9 mouse cellular contexts compared by ENCODE assay signal in the genomic region with DNA sequence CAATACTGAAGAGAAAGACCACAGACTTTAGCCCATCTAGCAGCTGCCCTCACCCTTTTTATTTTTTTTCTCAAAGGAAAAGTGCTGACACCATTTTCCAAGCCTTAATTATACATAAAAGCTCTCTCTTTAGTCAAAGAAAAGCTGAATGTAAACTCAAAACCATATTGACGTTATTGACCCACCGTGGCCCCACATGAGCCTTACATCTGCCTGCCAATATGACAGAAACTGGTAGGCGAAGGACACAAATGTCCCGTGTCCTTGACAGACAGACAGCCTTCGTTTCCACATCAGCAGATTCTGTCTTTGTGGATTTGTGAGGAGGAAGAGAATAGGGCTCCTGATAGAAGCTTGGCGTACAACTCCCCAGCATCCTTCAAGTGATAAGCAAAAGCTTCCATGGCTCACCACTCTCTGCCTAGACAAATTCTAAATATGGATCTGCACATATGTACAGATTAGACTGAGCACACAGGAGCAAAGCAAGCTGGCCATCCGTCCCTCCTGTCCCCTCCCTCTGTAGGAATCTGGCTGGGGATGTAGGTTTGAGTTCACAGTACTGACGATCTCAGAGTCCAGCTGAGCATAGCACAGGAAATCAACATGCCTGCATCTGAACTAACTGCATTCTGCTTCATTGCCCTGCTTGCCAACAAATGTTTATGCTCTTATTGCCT.
DNase-seq lines count a peak whose midpoint lies in the region; ATAC-seq lines count a peak whose summit lies in the region.
"Had no signal": no experiment of that assay in that cellular context is flagged by ENCODE, and none has a peak within 500 bp of the region (broad histone marks: within the 10 kb centered on the region; RNA-seq: fewer than 3 reads in every experiment).

No protein-coding gene starts in this region.

- no peaks in the 10 kb centered on the region for H3K36me3 ChIP-seq in embryonic facial prominence, embryonic 10.5 days (replicated peaks)
- H3K36me3 ChIP-seq in heart, embryonic 12.5 days, result no peaks in the 10 kb centered on the region
- no peaks in the 10 kb centered on the region for H3K36me3 ChIP-seq in midbrain, embryonic 11.5 days (ENCODE audit: control insufficient read depth, insufficient read depth, low read length)
- H3K36me3 ChIP-seq: limb, embryonic 15.5 days had no signal

- no peak overlapping the region for H3K9ac ChIP-seq in heart, embryonic 12.5 days
- H3K9ac ChIP-seq in midbrain, embryonic 11.5 days (ENCODE audit: low read length), result no peak overlapping the region; the same call in 1 of the 2 replicates
- H3K9ac ChIP-seq: limb, embryonic 15.5 days had no signal

- H3K4me1 ChIP-seq in embryonic facial prominence, embryonic 10.5 days, result peaks cover 38% of the 10 kb centered on the region
- peaks cover 32% of the 10 kb centered on the region for H3K4me1 ChIP-seq in heart, embryonic 12.5 days (replicated peaks)
- H3K4me1 ChIP-seq in midbrain, embryonic 11.5 days (ENCODE audit: control insufficient read depth, insufficient read depth, low read length), result peaks cover 39% of the 10 kb centered on the region

- intact Hi-C loops in heart, postnatal 36 days (cut with DNase I), result loop anchor here (2.0 to 10.0 kb wide), 3 partner anchors 281 to 725 kb away; no protein-coding TSS in a partner anchor

- 69% methylated on average over 8 of the region's 8 CpGs for WGBS in embryonic facial prominence, embryonic 10.5 days
- WGBS in heart, embryonic 12.5 days, result 46% methylated on average over 8 of the region's 8 CpGs
- 57% methylated on average over 8 of the region's 8 CpGs for WGBS in midbrain, embryonic 11.5 days

- H3K4me3 ChIP-seq in embryonic facial prominence, embryonic 10.5 days, result no peak overlapping the region
- H3K4me3 ChIP-seq in heart, embryonic 12.5 days, result no peak overlapping the region
- H3K4me3 ChIP-seq in midbrain, embryonic 11.5 days (ENCODE audit: low read depth, low read length), result no peak overlapping the region
- H3K4me3 ChIP-seq: limb, embryonic 15.5 days had no signal

- ATAC-seq in heart, embryonic 12.5 days (ENCODE audit: insufficient number of reproducible peaks, low FRiP score), result no peak
- no peak for ATAC-seq in midbrain, embryonic 11.5 days (ENCODE audit: low FRiP score)
- no peak for ATAC-seq in inflammation-experienced regulatory T-cells, adult 6 months

- H3K27me3 ChIP-seq in embryonic facial prominence, embryonic 10.5 days (replicated peaks; ENCODE audit: low read depth, poor library complexity, severe bottlenecking), result peaks cover 14% of the 10 kb centered on the region
- H3K27me3 ChIP-seq in heart, embryonic 12.5 days (replicated peaks), result no peaks in the 10 kb centered on the region
- no peaks in the 10 kb centered on the region for H3K27me3 ChIP-seq in midbrain, embryonic 11.5 days (ENCODE audit: control insufficient read depth, insufficient read depth, low read length)
- H3K27me3 ChIP-seq: limb, embryonic 15.5 days had no signal

- DNase-seq in heart, adult 9 months (ENCODE audit: low spot score in 2 of 2), result peak; percentile 33 to 37
- DNase-seq in heart, postnatal 36 days, result no peak
- DNase-seq in embryonic facial prominence, embryonic 10.5 days (ENCODE audit: low spot score), result no peak
- DNase-seq in midbrain, embryonic 11.5 days (ENCODE audit: low spot score, missing footprints), result peak; percentile 86
- DNase-seq in Muller cell, postnatal 12 days (ENCODE audit: inconsistent ontology term), result no peak
- DNase-seq in embryo, embryonic 10 days (ENCODE audit: low spot score), result no peak

- H3K27ac ChIP-seq in embryonic facial prominence, embryonic 10.5 days (replicated peaks), result peak overlapping the region; percentile 8; the same call in 1 of the 2 replicates
- H3K27ac ChIP-seq in heart, embryonic 12.5 days (ENCODE audit: poor library complexity, severe bottlenecking), result peak overlapping the region; percentile 6
- H3K27ac ChIP-seq in midbrain, embryonic 11.5 days (ENCODE audit: low read depth, low read length), result peak overlapping the region; percentile 60
- H3K27ac ChIP-seq: limb, embryonic 15.5 days had no signal

- H3K4me2 ChIP-seq in heart, embryonic 12.5 days, result peak overlapping the region; percentile 35; the same call in 1 of the 2 replicates
- no peak overlapping the region for H3K4me2 ChIP-seq in midbrain, embryonic 11.5 days
- H3K4me2 ChIP-seq: limb, embryonic 15.5 days had no signal

- no peaks in the 10 kb centered on the region for H3K9me3 ChIP-seq in embryonic facial prominence, embryonic 10.5 days
- H3K9me3 ChIP-seq in heart, embryonic 12.5 days (replicated peaks), result no peaks in the 10 kb centered on the region
- H3K9me3 ChIP-seq in midbrain, embryonic 11.5 days (ENCODE audit: control insufficient read depth, low read length), result no peaks in the 10 kb centered on the region
- H3K9me3 ChIP-seq: limb, embryonic 15.5 days had no signal

Comparison
In these comparisons a context has a peak if more than half of its experiments do, and no peak if none do; other contexts are left out.
1. DNase-seq: peak in heart, adult 9 months (2 of 2) and midbrain, embryonic 11.5 days (single experiment); none in heart, postnatal 36 days (0 of 2), embryonic facial prominence, embryonic 10.5 days (single experiment), Muller cell, postnatal 12 days (single experiment) and embryo, embryonic 10 days (single experiment).
2. H3K27ac ChIP-seq: peak in every context shown above with its lines; median percentile 60 in midbrain, embryonic 11.5 days; 8 in embryonic facial prominence, embryonic 10.5 days; 6 in heart, embryonic 12.5 days.